Mouse (Mus musculus) adrenal gland, adult 18-20 months (tissue): Measurements from ENCODE around the gene Bcar3. TPM values are rescaled to one million over a fixed set of nuclear protein-coding genes. Genes with fewer than 3 reads are reported as not detected.

Experiments used
- DNase-seq, 2 experiments: peaks; one replicate each; pipeline ENCODE4 v3.0.0; 2021 to 2022; ENCODE audit warnings: low spot score in 2 of 2
- total RNA-seq, 2 experiments: library from RNA; stranded (reverse); gene quantifications; 1 replicate in 1 of 2; 2 replicates in 1 of 2; pipeline ENCODE4 v1.2.3; 2021

The Bcar3 gene
- total RNA-seq, 2 experiments from 2014 or later, result 50.6 to 58.6 TPM

DNA sequence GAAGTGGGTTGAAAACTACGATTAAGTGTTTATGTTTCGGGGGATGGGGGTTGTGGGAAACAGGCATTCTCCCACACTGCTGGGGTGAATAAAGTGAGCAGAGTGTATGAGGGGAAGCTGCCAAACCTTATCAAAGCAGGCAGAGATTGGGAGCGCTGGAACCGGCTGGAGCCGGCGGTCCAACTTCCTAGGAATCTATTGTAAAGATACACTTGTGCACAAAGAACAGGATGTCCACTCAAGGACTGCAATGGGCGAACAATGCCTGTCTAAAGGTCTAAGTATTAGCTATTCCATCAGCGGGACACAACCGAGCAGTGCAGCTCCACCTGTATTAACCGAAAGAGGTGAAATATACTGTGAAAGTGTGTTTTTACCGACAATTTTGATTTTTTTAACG, 2.1 kb upstream of the Bcar3 start:
- DNase-seq, result no peak

DNA sequence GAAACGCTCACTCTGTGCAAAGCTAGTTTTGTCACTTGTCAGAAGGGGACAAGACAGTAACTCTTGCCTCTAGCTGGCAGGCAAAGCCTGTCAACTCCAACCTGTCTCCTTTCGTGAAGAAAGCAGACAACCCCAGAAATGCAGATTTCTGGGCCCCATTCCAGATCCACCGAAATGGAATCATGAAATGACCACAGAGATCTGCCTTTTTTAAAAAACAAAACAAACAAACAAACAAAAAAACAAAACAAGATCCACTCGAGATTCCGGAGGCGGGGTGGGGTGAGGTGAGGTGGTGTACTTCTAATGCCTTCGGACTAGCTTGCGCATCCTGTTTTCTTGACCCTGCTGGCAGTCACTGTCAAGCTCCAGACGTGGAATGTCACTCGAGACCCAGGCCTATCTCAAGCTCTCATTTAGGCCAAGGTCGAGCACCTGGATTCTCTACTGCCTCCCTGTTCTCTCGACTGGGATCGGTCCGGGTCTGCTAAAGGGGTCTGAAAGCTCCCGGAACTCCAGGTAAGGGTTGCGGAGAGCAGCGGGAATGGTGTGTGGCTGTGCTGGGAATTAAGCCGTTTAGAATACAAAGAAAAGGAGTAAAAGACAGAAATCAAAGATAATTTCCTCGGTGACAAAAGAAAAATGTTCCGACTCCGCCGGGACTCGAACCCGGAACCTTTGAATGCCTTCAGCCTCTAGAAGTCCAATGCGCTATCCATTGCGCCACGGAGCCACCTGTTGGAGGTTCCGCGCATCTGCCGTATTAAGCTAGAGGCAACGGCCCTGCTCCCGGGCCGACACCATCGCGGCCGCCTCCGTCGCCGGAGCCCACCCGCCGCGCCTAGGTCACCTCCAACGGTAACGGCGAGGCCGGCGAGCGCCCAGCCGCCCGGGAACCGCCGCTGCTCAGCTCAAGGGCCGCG, 1.4 kb upstream of the Bcar3 start:
- peak; percentile 98 to 99 for DNase-seq

DNA sequence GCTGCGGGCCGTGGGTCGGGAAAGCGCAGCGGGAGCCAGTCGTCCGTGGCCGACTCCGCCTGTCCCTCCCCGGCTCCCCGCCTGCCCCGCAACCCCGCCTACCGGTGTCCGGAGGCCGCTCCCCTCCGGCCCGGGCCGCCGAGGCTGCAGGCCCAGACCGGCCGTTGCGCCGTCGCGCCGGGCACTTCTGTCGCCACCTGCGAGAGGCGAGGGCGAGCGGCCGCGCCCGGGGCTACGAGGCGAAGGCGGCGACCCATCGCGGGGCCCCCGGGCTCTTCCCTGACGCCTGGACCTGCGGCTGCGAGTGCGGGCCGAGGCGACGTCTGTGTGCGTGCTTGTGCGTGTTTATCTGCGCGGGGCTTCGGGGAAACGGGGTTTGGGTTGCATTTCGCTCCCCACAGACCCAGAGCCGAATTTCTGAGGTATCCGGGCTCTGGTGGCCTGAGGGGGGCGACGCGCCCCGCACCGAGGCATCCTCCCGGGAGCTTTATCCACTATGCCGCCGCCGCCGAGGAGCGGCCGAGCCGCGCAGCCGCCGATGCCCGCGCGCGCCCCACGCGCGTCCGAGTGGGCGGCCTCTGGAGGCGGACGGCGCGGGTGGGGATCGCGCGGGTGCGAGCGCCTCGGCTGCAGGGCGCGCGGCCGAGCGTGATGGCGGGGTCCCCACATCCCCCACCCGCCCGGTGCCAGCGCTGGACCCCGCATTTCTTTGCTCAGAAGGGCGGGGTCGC, 548 bp upstream of the Bcar3 start:
- DNase-seq, result peak in 1 of 2 experiments; percentile 58

DNA sequence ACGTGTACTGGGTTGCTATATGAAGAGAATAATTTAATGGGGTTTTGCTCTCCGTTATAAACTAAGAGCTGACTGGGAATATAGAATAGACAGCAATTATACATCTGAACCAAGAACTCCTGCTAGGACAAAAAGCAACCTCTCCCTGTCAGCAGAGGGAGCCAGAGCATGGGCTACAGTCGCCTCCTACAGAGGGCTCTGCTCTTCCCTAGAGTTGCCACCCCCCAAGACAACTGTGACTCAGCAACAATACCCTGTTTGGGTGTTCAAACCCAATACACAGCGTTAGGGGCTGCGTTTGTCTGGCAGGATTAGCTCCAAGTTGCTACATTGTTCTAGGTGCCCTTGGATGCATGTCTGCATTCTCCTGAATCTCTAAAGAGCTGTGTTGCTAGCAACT, 1.6 kb downstream of the Bcar3 start:
- peak; percentile 35 to 53 for DNase-seq

DNA sequence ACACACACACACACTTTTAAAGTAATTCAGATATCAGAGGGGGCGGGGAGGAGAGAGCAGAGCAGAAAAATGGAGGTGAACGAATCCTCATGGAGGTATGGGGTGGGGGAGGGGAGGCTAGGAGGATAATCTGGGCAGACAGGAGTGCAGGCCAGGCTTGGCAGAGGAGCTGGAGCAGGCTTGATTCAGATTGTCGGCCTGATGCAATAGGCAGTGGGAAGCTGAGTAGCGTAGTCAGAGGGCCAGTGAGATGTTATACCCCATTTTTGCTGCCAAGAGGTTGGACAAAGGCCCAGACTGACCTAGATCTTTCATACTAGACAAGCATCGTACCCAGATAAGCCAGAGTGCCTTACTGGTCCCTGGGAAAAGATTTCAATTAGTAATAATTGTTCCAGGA, 3.0 kb downstream of the Bcar3 start:
- DNase-seq, result peak in 1 of 2 experiments; percentile 26

DNA sequence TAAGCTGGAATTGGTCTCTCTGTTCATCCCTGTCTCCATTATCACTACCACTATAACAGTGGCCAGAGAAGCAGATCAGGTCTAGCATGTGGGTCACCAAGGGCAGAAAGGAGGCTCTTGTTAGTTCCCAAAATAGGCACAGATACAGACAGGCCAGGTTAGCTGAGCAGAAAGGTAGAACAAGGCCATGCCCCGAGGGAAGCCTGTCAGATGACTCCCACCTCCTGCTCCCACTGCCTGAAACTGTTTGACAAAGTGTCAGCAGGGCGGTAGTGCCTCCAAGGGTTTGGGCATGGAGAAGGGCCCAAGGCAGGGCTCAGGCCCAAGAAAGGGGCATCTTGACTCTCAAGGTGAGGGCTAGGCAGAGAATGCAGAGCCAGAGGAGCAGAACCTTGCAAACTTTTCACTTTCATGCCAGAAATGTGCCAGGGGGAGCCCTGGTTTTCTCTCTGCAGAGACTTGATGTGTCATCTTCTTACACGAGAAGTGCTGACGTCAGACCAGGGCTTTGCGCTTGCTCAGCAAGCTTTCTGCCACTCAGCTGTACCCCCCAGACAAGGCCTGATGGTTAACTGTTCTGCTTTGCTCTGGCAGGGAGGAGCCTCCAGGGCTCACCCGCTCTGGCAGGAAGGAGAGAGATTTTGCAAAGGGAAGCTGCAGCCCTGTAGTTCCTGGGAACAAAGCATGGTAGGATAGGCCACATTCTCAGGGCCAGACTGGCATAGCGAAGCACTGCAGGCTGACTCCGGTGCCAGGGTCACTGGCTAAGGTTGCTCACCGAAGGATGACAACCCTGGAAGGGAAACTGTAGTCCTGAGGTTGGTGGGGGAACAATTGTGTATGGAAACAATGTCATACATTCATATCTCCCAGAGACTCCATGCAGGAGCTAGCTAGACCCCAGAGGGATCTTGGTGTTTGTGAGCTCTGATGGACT, 7.3 kb downstream of the Bcar3 start:
- peak; percentile 44 to 60 for DNase-seq

DNA sequence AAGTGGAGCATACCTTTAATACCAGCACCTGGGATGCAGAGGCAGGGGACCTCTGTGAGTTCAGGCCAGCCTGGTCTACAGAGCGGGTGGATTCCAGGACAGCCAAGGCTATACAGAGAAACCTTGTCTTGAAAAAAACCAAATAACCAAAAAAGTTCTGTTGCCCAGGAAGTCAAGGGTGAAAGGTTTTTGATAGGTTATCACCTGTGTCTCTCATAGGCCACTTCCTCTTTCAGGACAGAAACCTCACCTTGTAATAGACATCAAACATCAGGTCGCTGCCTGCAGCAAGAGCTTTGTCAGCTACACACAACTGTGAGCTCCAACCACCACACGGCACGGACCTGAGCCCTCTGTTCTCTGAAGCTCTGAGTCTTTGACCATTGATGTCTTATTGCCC, 10.6 kb downstream of the Bcar3 start:
- DNase-seq, result no peak

DNA sequence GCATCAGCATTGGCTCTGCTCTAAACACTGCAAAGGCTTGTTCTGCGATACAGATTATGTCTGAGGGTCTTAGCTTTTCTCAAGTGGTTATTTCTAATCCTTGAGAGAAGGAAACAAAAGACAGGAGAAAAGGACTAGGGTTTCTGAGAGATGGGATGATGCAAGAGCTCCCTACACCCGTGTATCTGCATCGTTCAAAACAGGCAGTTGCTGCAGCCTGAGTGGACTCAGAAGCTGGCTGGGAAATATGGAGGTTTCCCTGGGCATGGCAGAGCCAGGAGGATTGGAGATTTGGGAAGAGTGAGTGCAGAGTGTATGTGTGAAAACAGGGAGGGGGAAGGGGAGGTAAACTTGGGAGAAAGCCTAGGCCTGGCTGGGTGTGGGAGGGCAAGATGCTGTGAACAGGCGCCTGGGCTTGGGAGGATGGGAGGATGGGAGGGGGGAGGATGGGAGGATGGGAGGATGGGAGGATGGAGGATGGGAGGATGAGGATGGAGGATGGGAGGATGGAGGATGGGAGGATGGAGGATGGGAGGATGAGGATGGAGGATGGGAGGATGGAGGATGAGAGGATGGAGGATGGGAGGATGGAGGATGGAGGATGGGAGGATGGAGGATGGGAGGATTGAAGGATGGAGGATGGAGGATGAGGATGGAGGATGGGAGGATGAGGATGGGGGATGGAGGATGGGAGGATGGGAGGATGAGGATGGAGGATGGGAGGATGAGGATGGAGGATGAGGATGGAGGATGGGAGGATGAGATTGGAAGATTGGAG, 14.1 kb downstream of the Bcar3 start:
- DNase-seq, result no peak

DNA sequence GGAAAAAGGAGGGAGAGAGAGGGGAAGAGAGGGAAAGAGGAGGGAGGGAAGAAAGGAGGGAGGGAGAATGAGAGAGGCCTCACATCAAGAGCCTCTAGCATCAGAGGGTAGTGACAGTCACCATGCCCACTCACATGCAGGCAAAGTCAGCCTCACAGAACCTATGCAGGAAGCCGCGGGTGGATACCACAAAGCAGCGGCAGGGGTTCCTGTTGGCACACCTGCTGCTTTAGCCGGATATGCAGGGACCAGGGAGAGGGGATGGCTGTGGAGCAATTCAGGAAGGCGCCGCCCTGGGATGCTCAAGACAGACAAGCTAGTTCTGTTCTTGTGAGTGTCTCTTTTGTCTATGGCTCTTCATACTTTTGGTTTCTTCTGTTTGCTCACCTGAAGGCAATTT, 15.0 kb downstream of the Bcar3 start:
- no peak for DNase-seq

DNA sequence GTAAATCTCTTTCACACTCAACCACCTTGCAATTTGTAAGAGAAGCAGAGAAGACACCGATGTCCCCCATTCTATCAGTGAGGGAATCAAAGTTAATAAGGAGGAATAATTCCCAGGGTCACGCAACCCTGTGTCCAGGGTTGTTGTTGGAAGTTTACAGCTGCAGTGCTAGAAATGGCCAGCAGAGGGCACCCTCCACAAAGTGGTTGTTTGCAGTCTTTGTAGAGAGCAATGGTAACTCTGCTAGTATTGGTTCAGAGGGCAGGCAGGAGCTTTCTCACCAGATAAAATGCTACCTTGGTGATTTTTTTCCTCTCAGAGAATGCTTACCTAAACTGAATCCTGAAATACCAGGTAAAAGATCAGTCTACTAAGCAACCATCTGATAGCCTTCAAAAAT, 18.1 kb downstream of the Bcar3 start:
- peak; percentile 90 to 92 for DNase-seq

DNA sequence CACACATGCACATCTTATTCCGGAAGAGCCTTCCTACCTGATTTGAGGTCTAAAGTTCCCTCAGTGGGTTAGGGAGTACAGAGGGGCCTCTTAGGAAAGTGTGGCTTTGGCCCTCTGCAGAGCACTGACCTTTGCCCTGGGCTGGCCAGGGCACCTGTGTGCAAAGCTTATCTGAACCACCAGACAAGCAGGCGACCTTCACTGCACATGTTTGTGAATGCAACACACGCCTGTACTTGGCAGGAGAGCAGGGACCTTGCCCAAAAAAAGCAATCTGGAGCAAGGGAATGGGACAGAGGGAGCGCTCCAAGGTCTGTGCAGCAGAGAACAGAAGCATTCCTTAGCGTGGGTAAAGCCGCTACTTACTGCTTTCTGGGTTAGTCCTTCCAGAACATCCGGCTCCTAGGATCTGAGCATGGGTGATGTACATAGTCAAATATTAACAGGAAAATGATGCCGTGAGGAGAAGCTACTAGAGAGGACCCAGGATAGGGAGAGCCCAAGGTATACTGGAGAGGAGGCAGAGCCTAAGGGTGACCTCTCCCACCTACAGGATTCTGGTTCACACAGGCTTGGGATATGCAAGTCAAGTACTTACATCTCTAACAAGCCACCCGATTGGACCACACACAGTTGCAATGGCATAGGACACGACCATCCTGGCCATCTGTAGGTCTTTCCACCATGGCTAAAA, 19.1 kb downstream of the Bcar3 start:
- no peak for DNase-seq

DNA sequence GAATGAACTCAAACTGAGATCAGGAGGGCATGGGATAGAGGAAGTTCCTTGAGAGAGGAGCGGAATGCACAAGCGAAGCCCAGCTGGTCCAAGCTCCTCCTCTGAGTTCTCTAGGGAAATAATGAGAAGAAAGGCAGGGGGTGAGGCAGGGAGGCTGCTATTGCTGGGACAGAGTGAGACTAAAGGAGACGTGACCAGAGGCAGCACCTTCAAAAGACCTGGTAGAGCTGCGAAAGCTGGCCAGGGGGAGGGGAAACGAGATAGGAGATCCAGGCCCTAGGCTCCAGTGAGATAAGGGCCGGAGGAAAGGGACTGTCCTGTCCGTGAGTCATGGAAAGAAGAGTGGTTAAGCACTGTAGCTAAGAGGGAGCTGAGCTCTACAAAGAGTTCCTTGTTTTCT, 20.0 kb downstream of the Bcar3 start:
- no peak for DNase-seq

DNA sequence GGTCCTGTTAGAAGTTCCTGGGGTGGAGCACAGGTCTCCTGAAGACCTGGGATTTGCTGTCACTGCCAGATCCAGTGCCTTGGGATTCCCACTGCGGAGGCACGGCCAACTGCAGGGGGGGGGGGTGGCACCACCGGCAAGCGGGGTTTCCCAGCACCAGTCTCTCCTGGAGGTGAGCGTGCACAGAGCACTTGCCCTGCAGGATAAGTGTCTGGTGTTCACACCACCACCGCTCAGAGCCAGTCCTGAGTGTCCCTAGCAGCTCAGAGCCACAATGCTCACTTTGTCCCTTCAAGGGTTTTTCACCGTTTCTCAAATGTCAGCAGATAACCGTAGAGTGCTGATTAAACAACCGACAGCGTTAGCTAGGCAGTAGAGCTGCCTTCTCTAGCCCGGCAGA, 22.7 kb downstream of the Bcar3 start:
- DNase-seq, result no peak

DNA sequence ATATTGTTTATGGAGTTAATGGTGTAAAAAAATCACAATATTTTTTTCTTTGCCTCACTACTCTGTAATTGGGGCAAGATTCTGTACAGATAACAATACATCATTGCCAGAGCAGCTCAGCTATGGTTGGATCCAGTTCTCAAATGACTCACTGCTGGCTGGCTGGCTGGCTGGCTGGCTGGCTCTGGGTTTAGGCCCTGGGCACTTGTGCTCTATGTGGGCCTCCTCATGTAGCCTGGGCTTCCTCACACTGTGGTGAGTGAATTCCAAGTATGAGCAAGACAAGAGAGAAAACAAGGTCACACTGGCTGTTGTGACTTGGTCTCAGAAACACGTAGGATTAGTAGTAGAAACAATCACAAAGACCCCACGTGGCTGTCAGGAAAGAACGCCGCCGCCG, 23.4 kb downstream of the Bcar3 start:
- DNase-seq, result peak in 1 of 2 experiments; percentile 21

DNA sequence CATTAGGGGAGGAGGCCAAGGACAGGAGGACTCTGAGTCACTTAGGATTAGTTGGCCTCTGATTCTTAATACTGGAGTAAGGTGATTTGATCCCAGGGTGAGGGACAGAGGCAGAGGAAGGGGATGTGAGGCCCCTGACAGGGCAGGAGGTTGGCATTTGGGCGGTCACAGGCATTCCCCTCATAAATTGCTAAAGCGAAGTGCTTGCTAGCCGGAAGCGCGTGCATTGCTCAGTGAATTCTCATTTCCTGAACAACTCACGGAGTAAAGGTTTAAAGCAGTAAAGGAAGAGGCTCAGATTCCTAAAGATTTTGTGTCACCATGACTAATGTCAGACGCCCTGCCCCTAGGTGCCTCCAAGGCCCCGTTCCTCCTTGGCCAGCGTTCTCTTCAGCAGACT, 28.3 kb downstream of the Bcar3 start:
- no peak for DNase-seq

DNA sequence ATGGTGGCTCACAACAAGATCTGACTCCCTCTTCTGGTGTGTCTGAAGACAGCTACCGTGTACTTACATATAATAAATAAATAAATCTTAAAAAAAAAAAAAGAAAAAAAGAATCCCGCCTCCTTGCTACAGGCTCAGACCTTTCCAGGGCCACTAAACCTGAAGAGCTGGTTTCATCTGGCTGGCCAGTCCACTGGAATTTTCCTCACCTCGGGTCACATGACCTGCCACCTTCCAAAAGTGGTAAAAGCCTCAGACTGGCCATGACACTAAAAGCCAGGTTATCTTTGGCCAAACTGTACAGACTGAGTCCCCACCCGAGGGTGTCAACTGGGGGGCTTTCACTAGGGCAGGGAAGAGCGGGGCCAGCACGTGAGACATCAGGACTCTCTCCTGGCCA, 29.9 kb downstream of the Bcar3 start:
- no peak for DNase-seq

DNA sequence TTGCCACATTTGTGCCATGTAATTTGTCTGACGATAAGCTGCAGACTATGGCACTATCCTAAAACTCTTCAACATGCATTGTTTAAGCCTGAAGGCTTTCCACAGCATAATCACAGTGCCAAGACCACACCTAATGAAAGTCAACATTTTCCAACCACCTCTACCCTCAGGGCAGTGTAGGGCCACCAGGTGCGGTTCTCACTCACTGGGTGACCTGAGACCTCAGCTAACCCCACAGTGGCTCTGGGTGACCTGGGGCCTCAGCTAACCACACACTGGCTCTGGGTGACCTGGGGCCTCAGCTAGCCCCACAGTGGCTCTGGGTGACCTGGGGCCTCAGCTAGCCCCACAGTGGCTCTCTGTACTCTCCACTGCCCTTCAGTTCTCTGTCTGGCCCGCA, 30.6 kb downstream of the Bcar3 start:
- DNase-seq, result no peak

DNA sequence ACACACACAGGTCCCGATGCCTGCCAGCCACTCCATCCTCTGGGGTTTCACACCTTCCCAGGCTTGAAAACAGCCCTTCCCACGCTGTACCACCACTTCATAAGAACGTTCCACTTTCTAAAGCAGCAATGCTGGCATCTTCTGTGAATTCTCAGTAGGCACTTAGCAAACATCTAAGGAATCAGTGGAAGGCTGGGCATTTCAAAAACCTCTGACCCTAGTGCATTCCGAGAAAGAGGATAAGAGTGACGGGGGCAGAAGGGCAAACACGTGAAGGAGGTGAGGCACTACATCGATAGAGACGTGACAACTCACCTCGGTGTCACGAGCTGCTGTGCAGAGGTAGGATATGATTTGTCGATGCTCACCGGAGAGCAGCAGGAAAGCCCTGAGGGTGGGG, 36.5 kb downstream of the Bcar3 start:
- no peak for DNase-seq

DNA sequence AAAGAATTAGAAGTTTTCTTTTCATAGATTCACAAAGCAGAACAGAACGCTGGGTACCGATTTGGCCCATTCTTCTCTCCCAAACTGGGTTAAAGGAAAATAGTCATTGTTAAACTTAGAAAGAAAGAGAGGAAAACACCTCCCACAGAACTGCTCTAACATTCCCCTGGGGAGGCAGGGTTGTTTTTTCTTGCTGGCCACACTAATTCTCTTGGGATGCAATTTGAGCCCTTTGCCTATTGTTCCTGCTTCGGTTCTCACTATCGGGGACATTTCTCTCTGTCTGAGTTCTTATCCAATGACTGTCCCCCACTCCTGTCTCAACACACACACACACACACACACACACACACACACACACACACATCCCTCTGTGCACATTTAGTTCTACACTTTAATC, 39.6 kb downstream of the Bcar3 start:
- DNase-seq, result no peak

DNA sequence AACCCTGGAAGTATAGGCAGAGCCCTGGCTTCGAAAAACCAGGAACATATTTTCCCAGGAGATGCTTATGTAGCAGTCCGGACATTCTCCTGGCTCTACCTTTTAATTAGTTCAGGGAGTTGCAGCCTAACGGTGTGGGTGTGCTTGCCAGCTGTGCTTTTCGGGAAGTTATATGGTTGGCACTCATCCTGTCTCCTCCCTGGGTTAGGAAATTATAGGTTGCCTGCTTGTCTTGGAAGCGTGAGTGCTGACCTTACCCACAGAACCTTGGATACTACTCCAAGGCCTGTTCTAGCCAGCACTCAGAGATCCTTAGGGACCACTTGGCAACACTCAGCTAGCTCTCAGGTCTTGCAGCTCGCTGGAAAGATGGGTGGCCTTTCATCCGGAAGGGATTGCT, 40.0 kb downstream of the Bcar3 start:
- no peak for DNase-seq
